Mouse (Mus musculus) heart, adult 10 weeks (tissue): ENCODE measurements around the gene Jade2. TPM values are rescaled to one million over a fixed set of nuclear protein-coding genes. Genes with fewer than 3 reads are reported as not detected.

Source experiments
- polyA plus RNA-seq: library from polyadenylated mRNA; stranded (reverse); fragments of 350-450 nt; fragmentation: Illumina TruSeq; extraction: RNeasy Lipid Tissue Mini Kit (QIAGEN cat#74804); gene quantifications from one replicate; pipeline ENCODE4 v1.2.3, GENCODE M21; 2014; ENCODE audit warnings: low read depth, low replicate concordance

Jade2 gene
- polyA plus RNA-seq, result 7.3 TPM

DNA sequence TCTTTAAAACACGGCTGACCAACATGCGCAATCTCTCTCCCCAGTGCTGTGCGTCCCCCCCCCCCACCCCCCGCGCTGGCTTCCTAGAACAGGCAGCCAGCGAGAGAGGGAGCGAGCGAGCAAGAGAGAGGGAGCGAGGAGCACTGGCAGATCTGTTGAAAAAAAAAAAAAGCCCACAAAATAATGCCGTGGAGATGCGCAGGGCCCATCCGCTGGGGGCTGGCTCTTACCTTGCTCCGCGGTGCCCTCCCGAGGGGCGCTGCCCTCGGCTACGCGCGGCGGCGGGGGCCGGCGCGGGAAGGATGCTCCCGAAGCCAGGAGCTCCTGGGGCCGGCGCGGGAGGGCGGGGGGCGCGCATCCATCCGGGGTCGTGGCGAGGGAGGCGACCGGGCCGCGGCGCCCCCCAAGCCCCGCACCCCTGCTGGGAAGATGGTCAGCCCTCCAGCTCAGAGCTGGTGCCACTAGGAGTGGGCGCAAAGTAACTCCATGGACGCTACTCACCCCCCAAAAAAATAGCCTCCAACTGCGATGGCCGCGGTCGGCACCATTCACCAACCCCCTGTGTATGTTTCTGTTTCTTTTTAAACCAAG is at the start of gene Jade2:
Gene Jade2, minus strand, starts transcription at position 573 of the 591 bp plus-strand sequence.

Other genes starting within 250 kb of the Jade2 start
- 20.7 TPM for gene Nhp2, start 237.9 kb downstream of the Jade2 start, polyA plus RNA-seq
- gene Rmnd5b, start 221.8 kb downstream of the Jade2 start, polyA plus RNA-seq, result 17.4 TPM
- gene N4bp3, start 206.8 kb downstream of the Jade2 start, polyA plus RNA-seq, result 6.6 TPM
- gene D930048N14Rik, start 206.7 kb downstream of the Jade2 start, polyA plus RNA-seq, result 2.4 TPM
- gene 0610009B22Rik, start 168.8 kb downstream of the Jade2 start, polyA plus RNA-seq, result 53.7 TPM
- gene Sec24a, start 94.0 kb downstream of the Jade2 start, polyA plus RNA-seq, result 8.9 TPM
- gene Sar1b, start 94.0 kb downstream of the Jade2 start, polyA plus RNA-seq, result 162 TPM
- gene Cdkn2aipnl, start 110.0 kb upstream of the Jade2 start, polyA plus RNA-seq, result 13.1 TPM
- gene Ube2b, start 143.1 kb upstream of the Jade2 start, polyA plus RNA-seq, result 565 TPM
- gene Cdkl3, start 146.6 kb upstream of the Jade2 start, polyA plus RNA-seq, result 5.8 TPM
- gene Ppp2ca, start 241.0 kb upstream of the Jade2 start, polyA plus RNA-seq, result 55.6 TPM